9 mouse cellular contexts compared by ENCODE assay signal in the genomic region with DNA sequence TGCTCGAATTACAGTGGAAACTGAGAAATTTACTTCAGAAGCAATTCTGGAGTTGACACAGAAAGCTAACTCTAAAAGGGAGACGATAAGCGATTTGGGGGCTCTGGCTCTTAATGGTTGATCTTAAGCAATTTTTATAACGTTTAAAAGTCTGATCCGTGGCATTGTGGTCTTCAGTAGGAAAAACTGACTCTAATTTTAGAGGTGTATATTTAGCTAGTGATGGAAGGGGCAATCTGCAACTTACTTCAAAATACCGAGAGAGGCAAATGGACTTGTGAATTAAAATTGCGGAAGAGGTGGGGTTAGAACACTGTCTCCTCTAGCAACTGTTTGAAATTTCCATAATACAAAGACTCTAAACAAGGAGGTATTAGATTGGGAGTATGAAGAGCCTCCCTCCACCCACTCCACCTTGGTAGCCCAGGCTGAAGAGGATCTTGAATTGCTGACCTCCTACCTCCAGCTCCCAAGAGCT. TPM values are rescaled to one million over a fixed set of nuclear protein-coding genes. Genes with fewer than 3 reads are reported as not detected.
DNase-seq lines count a peak whose midpoint lies in the region; ATAC-seq and TF ChIP-seq lines count a peak whose summit lies in the region.
"Had no signal": no experiment of that assay in that cellular context is flagged by ENCODE, and none has a peak within 500 bp of the region (broad histone marks: within the 10 kb centered on the region; RNA-seq: fewer than 3 reads in every experiment).

No protein-coding gene starts in this region.

- H3K36me3 ChIP-seq in lung, embryonic 14.5 days (ENCODE audit: insufficient read depth): no peaks in the 10 kb centered on the region
- no peaks in the 10 kb centered on the region for H3K36me3 ChIP-seq in forebrain, postnatal 0 days (ENCODE audit: insufficient read depth)
- H3K36me3 ChIP-seq in liver, embryonic 13.5 days: no peaks in the 10 kb centered on the region
- no peaks in the 10 kb centered on the region for H3K36me3 ChIP-seq in stomach, embryonic 14.5 days (ENCODE audit: control insufficient read depth, insufficient read depth, low read length)

- H3K9me3 ChIP-seq in lung, embryonic 14.5 days (ENCODE audit: low read depth, low read length): no peaks in the 10 kb centered on the region
- no peaks in the 10 kb centered on the region for H3K9me3 ChIP-seq in forebrain, postnatal 0 days (ENCODE audit: low read length)
- no peaks in the 10 kb centered on the region for H3K9me3 ChIP-seq in liver, embryonic 13.5 days (replicated peaks)
- no peaks in the 10 kb centered on the region for H3K9me3 ChIP-seq in stomach, embryonic 14.5 days (ENCODE audit: control insufficient read depth, low read depth, low read length)

- H3K27ac ChIP-seq in lung, embryonic 14.5 days (ENCODE audit: low read depth): peak overlapping the region; percentile 61; the same call in 1 of the 2 replicates
- no peak overlapping the region for H3K27ac ChIP-seq in forebrain, postnatal 0 days (ENCODE audit: low read depth, low read length)
- H3K27ac ChIP-seq in liver, embryonic 13.5 days: no peak overlapping the region; the same call in 1 of the 2 replicates
- H3K27ac ChIP-seq in stomach, embryonic 14.5 days (ENCODE audit: low read length): no peak overlapping the region

- no peak overlapping the region for H3K9ac ChIP-seq in lung, embryonic 14.5 days
- H3K9ac ChIP-seq in forebrain, postnatal 0 days: no peak overlapping the region
- no peak overlapping the region for H3K9ac ChIP-seq in liver, embryonic 13.5 days
- H3K9ac ChIP-seq in stomach, embryonic 14.5 days (replicated peaks; ENCODE audit: low read depth, low read length): no peak overlapping the region

- no peak for TF ChIP-seq CTCF in lung, embryonic 14.5 days (IDR thresholded peaks at IDR 0.05; ENCODE audit: low read depth)
- no peak for TF ChIP-seq CTCF in forebrain, postnatal 0 days (IDR thresholded peaks at IDR 0.05; ENCODE audit: low read depth)

- H3K4me1 ChIP-seq in lung, embryonic 14.5 days (ENCODE audit: insufficient read depth): peaks cover 13% of the 10 kb centered on the region; the same call in 1 of the 2 replicates
- peaks cover 12% of the 10 kb centered on the region; the same call in 1 of the 2 replicates for H3K4me1 ChIP-seq in forebrain, postnatal 0 days (ENCODE audit: insufficient read depth)
- no peaks in the 10 kb centered on the region; the same call in 1 of the 2 replicates for H3K4me1 ChIP-seq in liver, embryonic 13.5 days (replicated peaks)
- H3K4me1 ChIP-seq in stomach, embryonic 14.5 days (ENCODE audit: control insufficient read depth, insufficient read depth, low read length): peaks cover 7% of the 10 kb centered on the region; the same call in 1 of the 2 replicates

- 33% methylated on average over 7 of the region's 7 CpGs for WGBS in lung, embryonic 14.5 days
- 45% methylated on average over 7 of the region's 7 CpGs for WGBS in forebrain, postnatal 0 days
- 36% methylated on average over 7 of the region's 7 CpGs for WGBS in liver, embryonic 13.5 days (ENCODE audit: insufficient replicate concordance)
- 32% methylated on average over 7 of the region's 7 CpGs for WGBS in stomach, embryonic 14.5 days

- H3K27me3 ChIP-seq in lung, embryonic 14.5 days (ENCODE audit: insufficient read depth, low read length): no peaks in the 10 kb centered on the region
- no peaks in the 10 kb centered on the region for H3K27me3 ChIP-seq in forebrain, postnatal 0 days (ENCODE audit: insufficient read depth, low read length)
- H3K27me3 ChIP-seq in liver, embryonic 13.5 days: no peaks in the 10 kb centered on the region
- H3K27me3 ChIP-seq in stomach, embryonic 14.5 days (ENCODE audit: control insufficient read depth, insufficient read depth, low read length): no peaks in the 10 kb centered on the region
- H3K27me3 ChIP-seq: Patski had no signal

- H3K4me2 ChIP-seq in lung, embryonic 14.5 days: peak overlapping the region; percentile 64
- peak overlapping the region; percentile 55 for H3K4me2 ChIP-seq in forebrain, postnatal 0 days (ENCODE audit: low read depth)
- peak overlapping the region; percentile 62 for H3K4me2 ChIP-seq in liver, embryonic 13.5 days
- H3K4me2 ChIP-seq in stomach, embryonic 14.5 days (replicated peaks; ENCODE audit: low read depth, low read length): peak overlapping the region; percentile 61

- no peak for DNase-seq in lung, embryonic 14.5 days
- no peak for DNase-seq in lung, postnatal 25 days (ENCODE audit: low spot score)
- DNase-seq in forebrain, postnatal 0 days: no peak
- DNase-seq in liver, embryonic 13.5 days: no peak
- no peak for DNase-seq in layer of hippocampus, postnatal 10 days (ENCODE audit: low spot score in 2 of 2)
- DNase-seq in ovary, postnatal 14 days (ENCODE audit: low spot score): no peak
- no peak for DNase-seq in embryo, embryonic 10.5 days (ENCODE audit: low spot score)

- ATAC-seq in lung, embryonic 14.5 days (ENCODE audit: insufficient read depth): no peak
- ATAC-seq in forebrain, postnatal 0 days: no peak
- no peak for ATAC-seq in liver, embryonic 13.5 days (ENCODE audit: low read depth)
- ATAC-seq in stomach, embryonic 14.5 days (ENCODE audit: insufficient number of reproducible peaks, insufficient read depth, low FRiP score, low read depth): no peak
- ATAC-seq: Patski had no signal

- H3K4me3 ChIP-seq in lung, embryonic 14.5 days (ENCODE audit: low read depth, low read length): peak overlapping the region; percentile 29; the same call in 1 of the 2 replicates
- H3K4me3 ChIP-seq in forebrain, postnatal 0 days (ENCODE audit: low read depth, low read length): no peak overlapping the region
- peak overlapping the region; percentile 46 for H3K4me3 ChIP-seq in liver, embryonic 13.5 days (replicated peaks)
- H3K4me3 ChIP-seq in stomach, embryonic 14.5 days (ENCODE audit: low read depth, low read length): peak overlapping the region; percentile 33

RNA-seq across cellular contexts. Expression of a gene that starts 0.3 kb away (rescaled TPM):
- 2.4 and 3.0 TPM in 2 replicates for polyA plus RNA-seq in lung, embryonic 14.5 days (2014; fragmentation: Nextera tagmentation; extraction: Ambion mirVana)
- 0.77 and 1.2 TPM in 2 replicates for total RNA-seq in forebrain, postnatal 0 days (2014; rRNA removed)
- 2.1 and 3.0 TPM in 2 replicates for polyA plus RNA-seq in forebrain, postnatal 0 days (2015; fragmentation: Nextera tagmentation; extraction: Ambion mirVana)
- polyA plus RNA-seq in liver, embryonic 13.5 days (2015; fragmentation: Nextera tagmentation; extraction: Ambion mirVana): 0.97 and 1.2 TPM in 2 replicates
- 2.0 and 2.2 TPM in 2 replicates for polyA plus RNA-seq in stomach, embryonic 14.5 days (2014; fragmentation: Nextera tagmentation; extraction: Ambion mirVana)
- total RNA-seq in layer of hippocampus, postnatal 10 days (2021): 1 to 10 TPM; 3.0 to 3.2 TPM
- polyA plus RNA-seq: Patski had no signal
